Mouse (Mus musculus) layer of hippocampus, postnatal 36 days (tissue): ENCODE measurements around the gene Klrb1c. TPM values are rescaled to one million over a fixed set of nuclear protein-coding genes. Genes with fewer than 3 reads are reported as not detected.
A peak's percentile ranks its signal among the peaks of the same experiment; 100 is the strongest.
"Not testable (repeated sequence)": the region's sequence is repeated elsewhere in the genome, so short reads cannot be mapped to it uniquely, and the experiment has no call there.

ENCODE experiments used
- DNase-seq, 2 experiments: peaks; one replicate each; pipeline ENCODE4 v3.0.0; 2022
- total RNA-seq, 2 experiments: library from RNA; stranded (reverse); gene quantifications; 2 replicates each; pipeline ENCODE4 v1.2.3; 2021

Gene Klrb1c
- total RNA-seq, 2 experiments from 2014 or later: not detected

DNA sequence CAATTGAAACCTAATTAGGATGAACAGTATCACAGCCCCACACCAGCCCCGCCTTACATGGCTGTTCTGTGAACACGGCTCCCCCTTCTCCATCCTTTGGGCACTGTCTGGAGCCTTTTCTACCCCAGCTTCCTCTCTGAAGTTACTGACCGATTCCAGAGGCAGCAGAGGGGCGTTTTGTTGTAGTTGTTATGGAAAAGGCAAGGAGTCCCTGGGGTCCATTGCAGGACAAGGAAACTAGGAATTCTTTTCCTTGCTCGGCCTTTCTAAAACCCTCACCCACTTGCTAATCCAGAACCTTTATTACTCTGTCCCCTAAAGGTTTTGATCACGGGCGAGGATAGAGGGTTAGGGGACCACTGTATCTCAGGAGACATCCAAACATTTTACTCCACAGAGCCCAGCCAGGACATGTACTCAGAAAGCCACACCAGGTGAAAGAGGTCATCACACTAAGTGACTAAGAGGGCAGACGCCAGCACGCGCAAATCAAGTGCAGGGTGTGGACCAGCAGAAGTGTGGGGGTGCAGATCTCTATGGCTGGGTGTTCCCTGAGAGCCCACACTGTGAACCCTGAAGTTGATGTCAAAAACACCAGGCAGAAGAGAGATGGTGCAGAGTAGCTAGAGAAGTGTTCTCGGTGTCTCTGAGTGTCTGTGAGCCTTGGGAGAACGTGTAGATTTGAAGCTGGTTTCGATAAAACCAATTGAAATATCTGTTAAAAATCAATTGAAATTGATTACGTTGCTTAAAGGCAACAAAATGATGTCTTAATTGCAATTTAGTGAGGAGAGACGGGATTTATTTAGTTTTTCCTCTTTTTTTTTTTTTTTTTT is 9.1 kb upstream of the Klrb1c start:
- DNase-seq: peak in 1 of 2 experiments; percentile 5

DNA sequence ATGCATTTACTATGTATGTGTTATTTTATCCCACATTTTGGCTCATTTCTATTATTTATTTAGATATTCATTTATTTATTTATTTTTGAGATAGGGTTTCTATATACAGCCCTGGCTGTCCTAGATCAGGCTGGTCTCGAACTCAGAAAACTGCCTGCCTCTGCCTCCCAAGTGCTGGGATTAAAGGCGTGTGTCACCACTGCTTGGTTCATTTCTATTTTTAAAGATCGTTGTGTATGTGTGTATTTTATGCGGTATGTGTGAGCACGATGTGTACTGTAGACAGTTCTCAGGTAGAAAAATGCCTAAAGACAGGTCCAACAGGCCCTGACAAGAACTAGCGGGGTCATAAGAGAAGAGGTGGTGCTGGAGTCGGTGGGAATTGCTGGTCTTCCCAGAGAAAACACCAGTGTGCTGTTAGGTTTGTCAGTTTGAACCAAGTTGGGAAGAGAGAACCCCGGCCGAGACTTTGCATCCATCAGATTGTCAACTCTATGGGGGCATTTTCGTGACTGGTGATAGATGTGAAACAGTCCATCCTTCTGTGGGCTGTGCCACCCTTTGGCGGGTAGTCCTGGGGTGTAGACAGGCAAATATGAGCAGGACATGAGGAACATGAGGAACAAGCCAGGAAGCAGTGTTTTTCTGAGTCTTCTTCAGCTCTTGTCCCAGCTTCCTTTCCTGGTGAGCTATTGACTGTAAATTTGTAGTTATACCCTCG is 8.3 kb upstream of the Klrb1c start:
- DNase-seq: no peak

DNA sequence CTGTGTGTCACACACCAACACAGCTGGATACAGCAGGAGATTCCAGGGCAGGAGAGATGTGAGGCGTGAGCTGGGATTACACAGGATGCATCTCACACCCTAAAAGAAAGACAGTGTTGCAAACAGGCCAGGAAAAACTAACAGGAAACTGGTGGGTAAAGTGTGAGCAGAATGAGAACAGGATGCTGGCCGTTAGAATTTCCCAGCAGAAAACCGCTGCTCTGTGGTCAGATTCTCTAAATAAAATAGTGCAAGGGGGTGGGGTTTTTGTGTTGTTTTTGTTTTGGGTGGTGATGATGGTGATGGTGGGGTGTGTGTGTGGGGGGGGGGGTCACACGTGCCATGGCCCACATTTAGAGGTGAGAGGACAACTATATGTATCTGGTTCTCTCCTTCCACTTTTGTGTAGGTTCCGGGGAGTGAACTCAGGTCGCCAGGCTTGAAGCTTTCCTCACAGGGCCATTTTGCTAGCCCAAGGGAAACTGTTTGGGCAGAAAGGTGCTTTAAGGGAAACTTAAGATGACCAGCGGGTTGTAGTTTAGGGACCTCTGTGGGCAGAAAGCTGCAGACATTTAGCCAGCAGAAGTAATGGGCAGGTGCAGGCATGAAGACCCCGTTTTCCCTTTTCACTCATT is 7.4 kb upstream of the Klrb1c start:
- no peak for DNase-seq

DNA sequence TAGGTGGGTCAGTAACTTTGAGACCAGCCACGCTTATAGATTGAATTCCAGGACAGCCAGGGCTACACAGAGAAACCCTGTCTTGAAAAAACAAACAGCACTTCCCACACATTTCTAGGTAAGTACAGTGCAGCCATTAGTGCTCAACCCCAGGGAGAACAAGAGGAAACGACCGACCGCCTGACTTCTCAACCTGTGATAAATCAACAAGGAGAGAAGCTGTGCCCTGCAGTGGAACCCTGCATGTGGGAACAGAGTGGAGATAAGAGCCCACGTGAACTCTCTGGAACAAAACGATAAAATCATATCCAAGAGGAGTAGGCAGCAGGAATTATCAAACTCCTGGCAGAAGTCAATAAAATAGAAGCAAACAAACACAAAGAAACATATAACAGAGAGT is 4.7 kb upstream of the Klrb1c start:
- no peak for DNase-seq

DNA sequence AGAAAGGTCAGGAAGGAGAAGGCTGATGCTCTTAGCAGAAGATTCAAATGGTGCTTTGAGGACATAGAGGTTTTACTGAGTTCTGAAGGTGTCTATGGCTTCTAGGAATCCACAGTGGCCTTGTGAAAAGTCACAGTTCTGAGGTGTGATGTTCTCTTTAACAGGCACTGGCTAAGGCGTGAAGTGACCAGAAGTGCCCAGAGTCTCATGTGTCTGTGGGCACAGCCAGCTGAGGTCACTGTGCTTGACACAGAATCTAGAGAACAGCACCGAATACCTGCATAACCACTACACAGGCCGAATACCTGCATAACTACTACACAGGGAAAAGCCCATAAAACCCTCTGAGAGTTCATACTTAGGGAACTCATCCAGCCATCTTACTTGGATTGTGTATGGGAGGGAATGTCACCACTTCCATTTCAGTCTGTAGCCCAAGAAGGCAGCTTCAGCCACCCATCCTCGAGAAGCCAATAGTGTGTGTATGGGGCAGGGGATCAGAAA is 1.5 kb upstream of the Klrb1c start:
- DNase-seq: not testable (repeated sequence)

DNA sequence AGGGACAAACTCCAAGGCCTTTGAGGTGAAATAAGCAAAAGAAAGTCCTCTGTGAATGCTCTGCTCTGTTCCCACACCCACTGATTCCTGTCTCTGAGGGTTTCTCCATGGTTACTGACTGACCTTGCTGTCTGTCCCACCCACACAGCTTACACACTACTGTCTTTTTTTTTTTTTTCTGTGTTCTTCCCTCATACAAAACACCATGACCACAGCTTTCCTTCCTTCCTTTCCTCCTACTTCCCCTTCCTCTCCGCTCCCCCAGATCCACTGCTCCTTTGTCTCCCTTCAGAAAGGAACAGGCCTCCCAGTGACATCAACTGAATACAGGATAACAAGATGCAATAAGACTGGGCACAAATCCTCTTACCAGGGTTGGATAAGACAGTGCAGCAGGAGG is 498 bp downstream of the Klrb1c start:
- DNase-seq: no peak

DNA sequence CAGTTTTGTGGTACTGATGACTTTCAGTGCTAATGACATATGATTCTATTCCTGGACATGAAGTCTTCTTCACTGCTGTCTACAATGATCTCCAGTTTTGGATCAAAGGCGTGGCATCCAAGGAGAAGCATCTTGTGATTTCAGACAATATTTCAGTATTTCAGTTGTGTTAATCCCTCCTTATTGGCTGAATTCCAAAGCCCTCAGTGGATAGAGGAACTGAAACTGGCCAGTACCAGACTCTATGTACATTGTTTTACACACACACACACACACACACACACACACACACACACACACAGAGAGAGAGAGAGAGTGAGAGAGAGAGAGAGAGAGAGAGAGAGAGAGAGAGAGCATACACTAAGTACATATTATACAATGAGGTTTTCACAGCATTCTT is 2.6 kb downstream of the Klrb1c start:
- DNase-seq: not testable (repeated sequence)

DNA sequence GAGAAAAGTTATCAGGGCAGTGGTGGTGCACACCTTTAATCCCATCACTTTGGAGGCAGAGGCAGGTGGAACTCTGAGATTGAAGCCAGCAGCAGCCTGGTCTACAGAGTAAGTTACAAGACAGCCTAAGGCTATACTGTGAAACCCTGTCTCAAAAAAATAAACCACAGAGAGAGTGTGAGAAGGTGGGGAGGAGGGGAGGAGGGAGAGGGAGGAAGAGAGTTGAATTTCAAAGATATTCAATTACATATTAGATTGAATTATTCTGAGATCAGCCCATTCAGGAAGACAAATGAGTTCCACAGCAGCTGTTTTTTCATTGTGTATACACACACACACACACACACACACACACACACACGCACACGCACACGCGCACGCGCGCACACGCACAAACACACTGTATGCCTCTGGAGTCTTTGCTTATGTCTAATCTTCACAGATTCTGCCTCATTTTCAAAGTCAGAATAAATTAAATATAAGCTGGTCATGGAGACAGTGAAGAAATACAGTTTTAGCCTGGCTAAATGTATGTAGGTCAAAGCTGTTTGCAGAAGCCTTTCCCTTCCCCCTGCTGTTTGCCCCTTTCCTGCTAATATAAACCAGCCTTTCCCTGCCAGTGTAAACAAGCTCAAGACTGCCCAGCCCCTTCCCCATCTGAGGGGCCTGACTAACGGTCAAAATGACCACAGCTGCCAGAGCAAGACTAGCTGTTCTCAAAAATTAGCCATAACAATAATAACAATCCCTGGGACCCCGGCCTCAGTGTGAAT is 19.3 kb downstream of the Klrb1c start:
- DNase-seq: no peak

DNA sequence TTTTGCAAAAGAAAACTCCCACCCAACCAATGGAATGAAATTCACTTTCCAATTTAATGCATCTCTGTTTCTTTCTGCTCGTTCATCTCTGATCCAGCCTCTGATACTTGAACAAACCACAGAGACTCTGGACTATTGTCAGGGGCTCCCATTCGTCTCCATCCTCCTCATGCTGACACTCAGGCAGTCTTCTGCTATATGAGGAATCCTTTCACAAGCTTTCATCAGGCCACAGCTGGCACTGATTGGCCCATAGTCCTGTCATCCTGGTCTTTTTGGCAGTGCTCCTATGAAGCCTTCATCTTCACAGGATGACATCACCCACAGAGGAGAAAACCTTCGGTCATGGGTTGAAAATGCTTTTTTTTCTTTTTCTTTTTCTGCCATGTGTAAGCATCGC is 21.0 kb downstream of the Klrb1c start:
- DNase-seq: no peak

DNA sequence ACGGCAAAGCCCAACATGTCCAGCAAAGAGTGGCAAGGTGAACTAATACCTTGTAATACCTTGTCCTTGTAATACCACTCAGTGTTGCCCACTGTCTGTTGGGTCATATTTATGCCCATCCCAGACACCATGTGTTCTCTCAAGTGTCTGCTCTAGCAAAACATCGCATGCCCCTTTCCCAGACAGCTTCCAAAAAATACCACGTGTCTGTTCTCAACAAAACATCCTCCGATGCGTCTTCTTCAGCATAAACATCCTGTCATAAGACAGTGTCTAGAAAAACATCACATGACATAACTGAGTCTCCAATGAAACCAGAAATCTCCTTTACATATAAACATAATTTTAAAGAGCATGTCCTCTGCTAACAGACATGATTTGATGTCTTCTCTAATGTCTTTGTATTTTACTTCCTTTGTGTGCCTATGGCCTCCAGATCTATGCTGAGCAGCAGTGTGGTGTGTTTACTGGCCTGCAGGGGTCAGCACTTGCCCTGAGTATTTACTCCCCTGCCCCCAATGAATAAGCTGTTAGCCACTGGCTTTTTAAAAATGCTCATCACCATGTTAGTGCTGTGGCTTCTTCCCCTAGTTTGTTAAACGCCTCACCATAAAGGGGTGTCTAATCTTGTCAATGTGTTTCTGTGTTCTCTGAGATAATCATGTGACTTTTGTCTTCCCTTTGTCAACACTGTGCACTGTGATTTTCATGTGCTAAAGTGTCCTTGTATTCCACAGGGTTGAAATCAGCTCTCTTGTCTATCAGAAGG is 22.3 kb downstream of the Klrb1c start:
- not testable (repeated sequence) for DNase-seq

DNA sequence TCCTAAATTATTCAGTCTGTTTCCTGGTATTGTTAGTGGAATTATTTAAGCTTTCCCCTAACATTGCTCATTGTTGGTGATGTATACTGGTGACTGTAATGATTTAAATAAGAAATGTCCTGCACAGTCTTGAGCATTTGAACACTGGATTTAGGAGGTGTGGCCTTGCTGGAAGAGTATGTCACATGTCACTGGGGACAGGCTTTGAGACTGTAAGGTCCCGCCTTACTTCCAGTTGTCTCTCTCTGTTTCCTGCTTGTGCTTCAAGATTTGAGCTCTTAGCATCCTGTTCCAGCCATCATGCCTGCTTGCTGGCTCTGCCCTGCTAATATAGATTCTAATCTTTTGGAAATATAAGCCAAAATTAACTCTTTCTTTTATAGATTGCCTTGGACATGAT is 23.8 kb downstream of the Klrb1c start:
- no peak for DNase-seq

DNA sequence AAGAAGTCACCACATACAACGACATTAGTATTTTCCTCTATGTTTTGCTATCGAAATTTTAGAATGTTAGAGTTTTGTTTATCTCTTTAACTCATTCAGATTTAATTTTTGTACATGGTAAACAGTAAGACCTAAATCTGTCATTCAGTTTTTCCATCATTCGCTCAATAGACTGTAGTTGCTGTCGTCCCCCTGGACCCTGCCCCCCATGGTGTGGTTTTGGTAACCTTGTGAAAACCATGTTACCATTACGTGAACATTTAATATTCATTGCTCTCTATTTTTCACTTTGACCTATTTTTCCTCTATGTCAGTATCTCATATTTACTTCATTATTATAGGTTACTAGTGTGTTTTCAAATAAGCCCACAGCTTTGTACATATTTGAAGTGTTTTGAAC is 24.4 kb downstream of the Klrb1c start:
- no peak for DNase-seq

DNA sequence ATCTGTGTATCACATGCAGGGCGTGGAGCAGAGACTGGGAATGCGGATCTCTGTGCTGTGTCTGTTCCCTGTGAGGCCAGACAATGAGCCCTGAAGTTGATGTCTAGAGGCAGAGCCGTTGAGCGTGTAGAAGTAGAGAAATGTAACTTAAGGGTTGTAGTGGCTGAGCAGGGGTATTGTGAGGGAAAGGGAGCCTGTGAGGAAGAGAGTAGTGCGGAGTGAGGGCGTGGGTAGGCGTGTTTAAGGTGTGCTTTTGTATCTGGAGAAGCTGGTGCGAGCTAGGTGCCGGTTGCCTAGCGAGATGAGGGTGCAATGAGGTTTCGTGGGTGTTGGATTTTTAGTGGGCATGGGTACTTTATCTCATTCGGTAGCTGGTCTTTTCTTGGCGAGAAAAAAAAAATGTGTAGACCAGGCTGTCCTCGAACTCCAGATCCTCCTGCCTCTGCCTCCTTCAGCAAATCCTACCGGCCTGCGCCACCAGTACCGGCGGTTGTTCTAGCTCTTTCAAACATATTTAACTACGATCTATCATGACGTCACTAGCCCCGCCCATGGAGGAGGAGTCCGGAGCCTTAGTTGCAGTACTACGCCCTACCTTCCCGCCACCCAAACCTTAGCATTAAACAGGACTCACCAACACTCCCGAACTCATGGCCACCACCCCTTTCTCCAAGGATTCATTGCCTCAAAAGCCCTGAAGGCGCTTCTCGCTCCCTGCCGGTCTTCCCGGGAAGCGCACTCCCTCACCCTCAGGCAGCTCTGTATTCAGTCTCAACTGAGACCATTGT is 25.1 kb downstream of the Klrb1c start:
- DNase-seq: peak; percentile 96

DNA sequence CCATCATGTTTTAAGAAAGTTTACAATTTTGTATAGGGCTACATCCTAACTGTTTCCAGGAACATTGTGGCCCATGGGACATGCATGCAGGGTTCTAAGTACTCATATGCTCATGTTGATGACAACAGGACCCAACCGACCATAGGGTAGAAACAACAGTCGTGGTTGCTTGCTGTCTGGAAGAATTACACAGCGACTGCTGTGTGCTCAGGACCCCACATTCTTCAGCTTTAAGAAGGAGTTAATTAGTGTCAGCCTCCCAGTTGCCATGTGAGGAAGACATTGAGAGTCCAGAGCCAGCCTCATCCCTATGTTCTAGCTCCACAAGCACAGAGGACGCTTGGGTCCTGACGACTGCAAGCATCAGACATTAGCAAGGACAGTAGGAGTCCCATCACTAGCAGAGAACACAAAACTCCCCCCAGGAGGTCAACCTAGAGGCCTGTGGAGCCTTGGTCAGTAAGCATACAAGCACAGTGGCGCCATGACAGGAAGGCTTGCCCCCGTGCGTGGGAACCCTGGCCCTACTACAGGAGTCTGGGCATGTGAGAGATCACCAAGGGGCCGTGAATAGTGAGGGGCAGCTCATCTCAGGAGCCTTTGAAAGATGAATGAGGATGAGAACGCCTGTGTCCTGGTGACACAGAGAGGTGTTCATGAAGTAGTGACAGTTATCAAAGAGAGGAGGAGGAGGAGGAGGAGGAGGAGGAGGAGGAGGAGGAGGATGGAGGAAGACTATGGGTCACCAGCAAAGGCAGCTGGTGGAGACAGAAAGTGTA is 25.9 kb downstream of the Klrb1c start:
- DNase-seq: not testable (repeated sequence)

DNA sequence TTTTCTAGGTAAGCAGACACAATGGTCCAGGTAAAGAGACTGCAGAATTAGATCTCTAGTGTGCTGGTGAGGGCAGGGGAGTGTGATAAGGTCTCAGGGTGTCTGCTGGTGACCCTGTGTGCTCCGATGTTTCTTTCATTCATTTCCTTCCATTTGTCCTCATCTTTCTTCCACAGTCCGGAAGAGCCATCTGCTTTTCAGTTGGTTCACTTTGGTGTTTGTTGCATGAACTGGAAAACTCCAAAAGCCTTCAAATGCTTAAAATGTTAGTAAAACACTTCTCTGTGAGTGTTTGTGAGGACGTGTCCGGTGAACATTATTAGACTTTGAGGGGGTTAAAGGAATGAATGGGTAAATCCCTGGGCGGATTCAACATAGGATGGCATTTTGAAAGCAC is 27.9 kb downstream of the Klrb1c start:
- no peak for DNase-seq

DNA sequence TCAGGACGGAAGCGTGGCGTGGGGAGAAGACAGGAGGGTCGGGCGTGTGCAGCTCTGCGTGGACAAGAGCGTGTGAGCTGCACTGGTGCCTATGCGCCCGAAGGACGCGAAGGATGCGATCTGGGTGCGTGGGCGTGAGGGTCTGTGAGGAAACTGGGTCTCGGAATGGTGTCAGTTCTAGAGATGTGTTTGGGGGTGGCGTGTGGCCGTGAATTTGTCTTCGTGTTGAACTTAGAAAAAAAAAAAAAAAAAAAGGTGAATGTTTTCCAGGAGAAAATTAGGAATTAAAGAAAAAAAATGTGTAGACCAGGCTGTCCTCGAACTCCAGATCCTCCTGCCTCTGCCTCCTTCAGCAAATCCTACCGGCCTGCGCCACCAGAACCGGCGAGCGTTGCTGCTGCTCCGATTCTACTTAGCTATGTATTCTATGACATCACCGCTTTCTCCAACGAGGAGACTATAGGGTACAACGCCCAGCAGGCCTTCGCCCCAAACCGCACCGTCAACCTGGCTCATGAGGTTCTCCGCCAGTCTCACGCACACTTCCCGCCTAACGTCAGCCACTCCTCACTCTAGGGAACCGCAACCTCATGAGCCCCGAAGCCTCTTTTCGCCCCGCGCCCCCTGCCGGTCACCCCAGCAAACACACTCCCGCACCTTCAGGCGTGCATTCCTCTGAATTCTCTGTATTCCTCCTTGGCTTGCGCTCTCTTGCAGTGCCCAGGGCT is 28.4 kb downstream of the Klrb1c start:
- peak; percentile 89 to 93 for DNase-seq

DNA sequence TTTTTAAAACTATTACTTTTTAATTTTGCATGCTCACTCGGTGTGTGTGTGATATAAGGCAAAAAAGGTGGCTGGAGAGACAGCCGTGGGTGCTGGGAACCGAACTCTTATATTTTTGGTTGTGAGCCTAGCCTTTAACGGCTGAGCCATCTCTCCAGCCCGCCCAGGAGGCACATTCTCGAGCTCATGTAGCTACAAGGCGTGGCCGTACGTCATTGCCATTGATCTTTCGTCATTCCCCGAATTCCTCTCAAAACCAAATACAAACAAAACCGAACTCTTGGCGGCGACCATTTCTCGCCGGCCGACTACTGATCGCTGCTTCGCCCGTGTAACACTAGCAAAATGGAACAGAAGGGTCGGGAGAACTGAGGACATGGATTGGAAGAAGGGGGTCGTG is 29.0 kb downstream of the Klrb1c start:
- peak; percentile 94 to 97 for DNase-seq

DNA sequence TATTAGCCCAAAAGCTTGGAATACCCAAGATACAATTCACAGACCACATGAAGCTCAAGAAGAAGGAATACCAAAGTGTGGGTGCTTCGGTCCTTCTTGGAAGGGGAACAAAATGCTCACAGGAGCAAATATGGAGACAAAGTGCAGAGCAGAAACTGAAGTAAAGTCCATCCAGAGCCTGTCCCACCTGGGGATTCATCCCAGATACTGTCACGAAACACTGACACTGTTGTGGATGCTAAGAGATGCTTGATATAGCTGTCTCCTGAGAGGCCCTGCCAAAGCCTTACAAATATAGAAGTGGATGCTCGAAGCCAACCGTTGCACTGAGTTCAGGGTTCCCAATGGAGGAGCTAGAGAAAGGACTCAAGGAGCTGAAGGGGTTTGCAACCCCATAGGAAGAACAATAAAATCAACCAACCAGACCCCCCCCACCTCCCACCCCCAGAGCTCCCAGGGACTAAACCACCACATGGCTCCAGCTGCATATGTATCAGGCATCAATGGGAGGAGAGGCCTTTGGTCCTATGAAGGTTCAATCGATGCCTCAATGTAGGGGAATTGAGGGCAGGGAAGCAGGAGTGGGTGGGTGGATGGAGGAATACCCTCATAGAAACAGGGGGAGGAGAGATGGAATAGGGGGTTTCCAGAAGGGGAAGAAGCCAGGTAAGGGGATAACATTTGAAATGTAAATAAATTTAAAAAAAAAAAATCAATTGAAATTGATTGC is 29.6 kb downstream of the Klrb1c start:
- no peak for DNase-seq

DNA sequence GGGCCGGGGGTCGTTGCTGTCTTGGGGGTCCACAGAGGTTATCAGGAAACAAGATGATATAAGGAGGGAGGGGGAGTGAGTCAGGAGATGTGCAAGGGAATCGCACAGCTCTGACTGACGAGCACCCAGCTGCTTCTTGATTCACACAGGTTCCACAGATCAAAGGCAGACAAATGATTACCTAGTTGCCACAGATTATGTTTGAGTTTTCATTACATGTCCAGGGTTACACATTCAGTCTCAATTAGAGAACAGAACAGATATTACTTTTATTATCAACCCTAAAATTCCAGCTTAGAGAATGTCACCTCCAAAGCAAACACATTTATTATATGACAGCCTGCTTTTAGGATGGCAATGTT is 33.6 kb downstream of the Klrb1c start:
- DNase-seq: not testable (repeated sequence)
